Mouse (Mus musculus) ES-Bruce4 (cell line): ENCODE results near the gene Arf4.

Experiments
- CTCF ChIP-seq: IDR thresholded peaks from one replicate; pipeline ENCODE4 v1.8.1; 2011; ENCODE audit warnings: low read depth, low read length
- EP300 ChIP-seq: IDR thresholded peaks from 2 replicates; pipeline ENCODE4 v1.6.1; 2011; ENCODE audit warnings: low read depth, low read length; ENCODE audit not compliant: insufficient read depth

DNA sequence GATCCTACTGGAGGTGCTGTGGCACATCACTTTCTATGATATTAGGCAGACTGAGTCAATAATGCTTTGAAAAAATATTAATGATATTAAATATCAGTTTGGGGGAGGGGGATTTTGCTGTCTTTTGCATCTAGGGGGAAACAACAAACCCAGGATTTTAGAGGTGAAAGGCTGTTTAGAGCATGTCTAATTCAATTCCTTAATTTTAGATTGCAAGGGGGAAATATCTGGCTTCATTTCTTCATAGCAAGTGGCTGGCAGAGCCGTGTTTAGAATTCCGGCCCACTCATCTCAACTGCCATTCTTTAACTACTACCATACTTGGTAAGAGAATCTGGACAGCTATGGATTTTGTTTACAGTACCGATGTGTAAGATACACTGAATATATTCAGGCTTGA lies 55.1 kb downstream of the Arf4 start, which contains the start of gene Dnah12:
- TF ChIP-seq EP300 (no peak), CTCF (no peak)
